In genomic region chr15:102119121-102119830, GRCm38 (mm10) we compare ENCODE assay signal across 23 mouse cellular contexts. TPM values are rescaled to one million over a fixed set of nuclear protein-coding genes. Genes with fewer than 3 reads are reported as not detected.
A peak's percentile ranks its signal among the peaks of the same experiment; 100 is the strongest.
DNase-seq lines count a peak whose midpoint lies in the region; ATAC-seq lines count a peak whose summit lies in the region.
"Had no signal": no experiment of that assay in that cellular context is flagged by ENCODE, and none has a peak within 500 bp of the region (broad histone marks: within the 10 kb centered on the region; RNA-seq: fewer than 3 reads in every experiment).

No protein-coding gene starts in this region.

- H3K27me3 ChIP-seq in forebrain, embryonic 15.5 days = no peaks in the 10 kb centered on the region
- H3K27me3 ChIP-seq in forebrain, embryonic 12.5 days = no peaks in the 10 kb centered on the region
- no peaks in the 10 kb centered on the region for H3K27me3 ChIP-seq in hindbrain, embryonic 13.5 days
- no peaks in the 10 kb centered on the region for H3K27me3 ChIP-seq in hindbrain, embryonic 16.5 days (replicated peaks; ENCODE audit: control insufficient read depth, insufficient read depth, low read length)
- H3K27me3 ChIP-seq in neural tube, embryonic 13.5 days = no peaks in the 10 kb centered on the region
- H3K27me3 ChIP-seq in neural tube, embryonic 15.5 days (replicated peaks) = no peaks in the 10 kb centered on the region
- H3K27me3 ChIP-seq: embryonic facial prominence, embryonic 13.5 days; heart, embryonic 15.5 days; limb, embryonic 13.5 days; midbrain, embryonic 12.5 days had no signal

- H3K4me2 ChIP-seq in forebrain, embryonic 15.5 days (replicated peaks) = no peak overlapping the region
- H3K4me2 ChIP-seq in forebrain, embryonic 12.5 days = no peak overlapping the region
- no peak overlapping the region for H3K4me2 ChIP-seq in hindbrain, embryonic 13.5 days
- no peak overlapping the region for H3K4me2 ChIP-seq in hindbrain, embryonic 16.5 days (ENCODE audit: low read length)
- H3K4me2 ChIP-seq in neural tube, embryonic 13.5 days = no peak overlapping the region
- H3K4me2 ChIP-seq in neural tube, embryonic 15.5 days = no peak overlapping the region
- H3K4me2 ChIP-seq: embryonic facial prominence, embryonic 13.5 days; heart, embryonic 15.5 days; limb, embryonic 13.5 days; lung, embryonic 14.5 days; midbrain, embryonic 12.5 days had no signal

- H3K36me3 ChIP-seq in forebrain, embryonic 15.5 days = peaks cover 34% of the 10 kb centered on the region
- peaks cover 68% of the 10 kb centered on the region for H3K36me3 ChIP-seq in forebrain, embryonic 12.5 days (replicated peaks)
- peaks cover 85% of the 10 kb centered on the region for H3K36me3 ChIP-seq in hindbrain, embryonic 13.5 days
- H3K36me3 ChIP-seq in hindbrain, embryonic 16.5 days (ENCODE audit: control insufficient read depth, insufficient read depth, low read length) = peaks cover 19% of the 10 kb centered on the region
- H3K36me3 ChIP-seq in neural tube, embryonic 13.5 days = peaks cover 82% of the 10 kb centered on the region
- H3K36me3 ChIP-seq in neural tube, embryonic 15.5 days = peaks cover 71% of the 10 kb centered on the region

- no peak overlapping the region for H3K4me3 ChIP-seq in forebrain, embryonic 15.5 days
- no peak overlapping the region for H3K4me3 ChIP-seq in forebrain, embryonic 12.5 days (replicated peaks)
- H3K4me3 ChIP-seq in hindbrain, embryonic 13.5 days = no peak overlapping the region
- H3K4me3 ChIP-seq in hindbrain, embryonic 16.5 days (ENCODE audit: low read length) = no peak overlapping the region
- no peak overlapping the region for H3K4me3 ChIP-seq in neural tube, embryonic 13.5 days
- H3K4me3 ChIP-seq in neural tube, embryonic 15.5 days (replicated peaks) = no peak overlapping the region
- H3K4me3 ChIP-seq: embryonic facial prominence, embryonic 13.5 days; heart, adult 2 months; heart, embryonic 15.5 days; limb, embryonic 13.5 days; midbrain, embryonic 12.5 days had no signal

- ATAC-seq in forebrain, embryonic 15.5 days (replicated peaks) = no peak
- no peak for ATAC-seq in forebrain, embryonic 12.5 days (ENCODE audit: low FRiP score)
- no peak for ATAC-seq in hindbrain, embryonic 13.5 days (ENCODE audit: low FRiP score)
- ATAC-seq in hindbrain, embryonic 16.5 days = no peak
- ATAC-seq in neural tube, embryonic 13.5 days (ENCODE audit: low read depth) = no peak
- ATAC-seq in neural tube, embryonic 15.5 days (ENCODE audit: low FRiP score) = no peak
- ATAC-seq: CD4-positive, CD25-positive, alpha-beta regulatory T cell, adult 4 months; inflammation-experienced regulatory T-cells, adult 6 months had no signal

- 0 out of 2 replicates have a peak overlapping the region, but pooled peaks have one; percentile 19 for H3K27ac ChIP-seq in forebrain, embryonic 15.5 days (replicated peaks)
- H3K27ac ChIP-seq in forebrain, embryonic 12.5 days = no peak overlapping the region
- 0 out of 2 replicates have a peak overlapping the region, but pooled peaks have one; percentile 55 for H3K27ac ChIP-seq in hindbrain, embryonic 13.5 days
- H3K27ac ChIP-seq in hindbrain, embryonic 16.5 days (ENCODE audit: low read depth, low read length) = no peak overlapping the region
- no peak overlapping the region for H3K27ac ChIP-seq in neural tube, embryonic 13.5 days (replicated peaks)
- H3K27ac ChIP-seq in neural tube, embryonic 15.5 days (replicated peaks) = no peak overlapping the region
- H3K27ac ChIP-seq: embryonic facial prominence, embryonic 13.5 days; heart, embryonic 15.5 days; limb, embryonic 13.5 days; liver, embryonic 14.5 days; midbrain, embryonic 12.5 days had no signal

- H3K4me1 ChIP-seq in forebrain, embryonic 15.5 days = peaks cover 39% of the 10 kb centered on the region
- peaks cover 6% of the 10 kb centered on the region; the same call in 1 of the 2 replicates for H3K4me1 ChIP-seq in forebrain, embryonic 12.5 days
- peaks cover 34% of the 10 kb centered on the region for H3K4me1 ChIP-seq in hindbrain, embryonic 13.5 days (replicated peaks)
- H3K4me1 ChIP-seq in hindbrain, embryonic 16.5 days (ENCODE audit: control insufficient read depth, insufficient read depth, low read depth, low read length) = peaks cover 18% of the 10 kb centered on the region
- H3K4me1 ChIP-seq in neural tube, embryonic 13.5 days (replicated peaks) = peaks cover 29% of the 10 kb centered on the region
- H3K4me1 ChIP-seq in neural tube, embryonic 15.5 days = peaks cover 24% of the 10 kb centered on the region
- H3K4me1 ChIP-seq: limb, embryonic 13.5 days; midbrain, embryonic 12.5 days had no signal

- H3K9me3 ChIP-seq in forebrain, embryonic 15.5 days = no peaks in the 10 kb centered on the region
- H3K9me3 ChIP-seq in forebrain, embryonic 12.5 days = no peaks in the 10 kb centered on the region
- H3K9me3 ChIP-seq in hindbrain, embryonic 13.5 days = no peaks in the 10 kb centered on the region
- H3K9me3 ChIP-seq in hindbrain, embryonic 16.5 days (ENCODE audit: control insufficient read depth, low read length) = no peaks in the 10 kb centered on the region
- no peaks in the 10 kb centered on the region for H3K9me3 ChIP-seq in neural tube, embryonic 13.5 days
- H3K9me3 ChIP-seq in neural tube, embryonic 15.5 days (replicated peaks) = no peaks in the 10 kb centered on the region
- H3K9me3 ChIP-seq: embryonic facial prominence, embryonic 13.5 days; heart, embryonic 15.5 days; limb, embryonic 13.5 days; midbrain, embryonic 12.5 days had no signal

- WGBS in forebrain, embryonic 15.5 days = 79% methylated on average over 8 of the region's 8 CpGs
- WGBS in forebrain, embryonic 12.5 days = 81% methylated on average over 8 of the region's 8 CpGs
- WGBS in hindbrain, embryonic 13.5 days = 79% methylated on average over 8 of the region's 8 CpGs
- WGBS in hindbrain, embryonic 16.5 days = 68% methylated on average over 8 of the region's 8 CpGs
- WGBS in neural tube, embryonic 13.5 days = 72% methylated on average over 8 of the region's 8 CpGs
- 79% methylated on average over 8 of the region's 8 CpGs for WGBS in neural tube, embryonic 15.5 days

- H3K9ac ChIP-seq in forebrain, embryonic 15.5 days (replicated peaks) = no peak overlapping the region
- H3K9ac ChIP-seq in forebrain, embryonic 12.5 days = no peak overlapping the region
- no peak overlapping the region; the same call in 1 of the 2 replicates for H3K9ac ChIP-seq in hindbrain, embryonic 13.5 days
- H3K9ac ChIP-seq in hindbrain, embryonic 16.5 days (ENCODE audit: low read depth, low read length) = no peak overlapping the region
- H3K9ac ChIP-seq in neural tube, embryonic 13.5 days = 0 out of 2 replicates have a peak overlapping the region, but pooled peaks have one; percentile 8
- no peak overlapping the region for H3K9ac ChIP-seq in neural tube, embryonic 15.5 days (replicated peaks)
- H3K9ac ChIP-seq: embryonic facial prominence, embryonic 13.5 days; heart, embryonic 15.5 days; limb, embryonic 13.5 days; liver, embryonic 14.5 days; lung, embryonic 14.5 days; midbrain, embryonic 12.5 days had no signal

- peak; percentile 34 for DNase-seq in cerebellum, adult 9-11 months
- no peak for DNase-seq in cerebellum, adult 8-10 months
- DNase-seq: adrenal gland, postnatal 25 days; gastrocnemius, postnatal 25 days; heart, postnatal 4 days; kidney, adult 9 months; kidney, postnatal 14 days; layer of hippocampus, postnatal 36 days; lung, embryonic 14.5 days had no signal

RNA-seq across cellular contexts. Expression of gene Spryd3, which starts 16.8 kb away (rescaled TPM):
- 38.2 and 42.9 TPM in 2 replicates for polyA plus RNA-seq in forebrain, embryonic 15.5 days (2015; fragmentation: Nextera tagmentation; extraction: Ambion mirVana)
- polyA plus RNA-seq in forebrain, embryonic 12.5 days (2016; fragmentation: Nextera tagmentation; extraction: Ambion mirVana) = 19.1 and 19.6 TPM in 2 replicates
- 50.8 and 57.4 TPM in 2 replicates for polyA plus RNA-seq in hindbrain, embryonic 13.5 days (2015; fragmentation: Nextera tagmentation; extraction: Ambion mirVana)
- 105 and 108 TPM in 2 replicates for polyA plus RNA-seq in hindbrain, embryonic 16.5 days (2015; fragmentation: Nextera tagmentation; extraction: Ambion mirVana)
- polyA plus RNA-seq in neural tube, embryonic 13.5 days (2015; fragmentation: Nextera tagmentation; extraction: Ambion mirVana) = 54.1 and 55.9 TPM in 2 replicates
- polyA plus RNA-seq in neural tube, embryonic 15.5 days (2015; fragmentation: Nextera tagmentation; extraction: Ambion mirVana) = 83.6 and 96.0 TPM in 2 replicates

RNA-seq across cellular contexts. Expression of gene Tns2, which starts 19.1 kb away (rescaled TPM):
- polyA plus RNA-seq in forebrain, embryonic 15.5 days (2015; fragmentation: Nextera tagmentation; extraction: Ambion mirVana) = 4.9 and 6.9 TPM in 2 replicates
- 7.9 and 8.2 TPM in 2 replicates for polyA plus RNA-seq in forebrain, embryonic 12.5 days (2016; fragmentation: Nextera tagmentation; extraction: Ambion mirVana)
- polyA plus RNA-seq in hindbrain, embryonic 13.5 days (2015; fragmentation: Nextera tagmentation; extraction: Ambion mirVana) = 8.3 and 9.3 TPM in 2 replicates
- polyA plus RNA-seq in hindbrain, embryonic 16.5 days (2015; fragmentation: Nextera tagmentation; extraction: Ambion mirVana) = 8.7 and 14.9 TPM in 2 replicates
- polyA plus RNA-seq in neural tube, embryonic 13.5 days (2015; fragmentation: Nextera tagmentation; extraction: Ambion mirVana) = 10.5 and 15.9 TPM in 2 replicates
- polyA plus RNA-seq in neural tube, embryonic 15.5 days (2015; fragmentation: Nextera tagmentation; extraction: Ambion mirVana) = 9.8 and 13.7 TPM in 2 replicates

RNA-seq across cellular contexts. Expression of gene Igfbp6, which starts 24.9 kb away (rescaled TPM):
- 1.2 and 1.4 TPM in 2 replicates for polyA plus RNA-seq in forebrain, embryonic 15.5 days (2015; fragmentation: Nextera tagmentation; extraction: Ambion mirVana)
- polyA plus RNA-seq in forebrain, embryonic 12.5 days (2016; fragmentation: Nextera tagmentation; extraction: Ambion mirVana) = 0.24 and 0.79 TPM in 2 replicates
- polyA plus RNA-seq in hindbrain, embryonic 13.5 days (2015; fragmentation: Nextera tagmentation; extraction: Ambion mirVana) = 0.49 and 1.2 TPM in 2 replicates
- polyA plus RNA-seq in hindbrain, embryonic 16.5 days (2015; fragmentation: Nextera tagmentation; extraction: Ambion mirVana) = 3.9 and 4.4 TPM in 2 replicates
- 0.36 and 1.2 TPM in 2 replicates for polyA plus RNA-seq in neural tube, embryonic 13.5 days (2015; fragmentation: Nextera tagmentation; extraction: Ambion mirVana)
- 3.2 and 3.5 TPM in 2 replicates for polyA plus RNA-seq in neural tube, embryonic 15.5 days (2015; fragmentation: Nextera tagmentation; extraction: Ambion mirVana)

RNA-seq across cellular contexts. Expression of gene Soat2, which starts 31.1 kb away (rescaled TPM):
- polyA plus RNA-seq in forebrain, embryonic 15.5 days (2015; fragmentation: Nextera tagmentation; extraction: Ambion mirVana) = not detected in 2 replicates
- 0.08 TPM in 1 of 2 replicates, not detected in the other for polyA plus RNA-seq in forebrain, embryonic 12.5 days (2016; fragmentation: Nextera tagmentation; extraction: Ambion mirVana)
- polyA plus RNA-seq in hindbrain, embryonic 13.5 days (2015; fragmentation: Nextera tagmentation; extraction: Ambion mirVana) = 0.14 TPM in 1 of 2 replicates, not detected in the other
- not detected in 2 replicates for polyA plus RNA-seq in hindbrain, embryonic 16.5 days (2015; fragmentation: Nextera tagmentation; extraction: Ambion mirVana)
- 0.11 TPM in 1 of 2 replicates, not detected in the other for polyA plus RNA-seq in neural tube, embryonic 13.5 days (2015; fragmentation: Nextera tagmentation; extraction: Ambion mirVana)
- 0.06 and 0.68 TPM in 2 replicates for polyA plus RNA-seq in neural tube, embryonic 15.5 days (2015; fragmentation: Nextera tagmentation; extraction: Ambion mirVana)
- polyA plus RNA-seq: embryonic facial prominence, embryonic 13.5 days had no signal

RNA-seq across cellular contexts. Expression of gene Eif4b, which starts 45.7 kb away (rescaled TPM):
- polyA plus RNA-seq in forebrain, embryonic 15.5 days (2015; fragmentation: Nextera tagmentation; extraction: Ambion mirVana) = 98.9 and 99.5 TPM in 2 replicates
- polyA plus RNA-seq in forebrain, embryonic 12.5 days (2016; fragmentation: Nextera tagmentation; extraction: Ambion mirVana) = 109 TPM in 2 replicates
- polyA plus RNA-seq in hindbrain, embryonic 13.5 days (2015; fragmentation: Nextera tagmentation; extraction: Ambion mirVana) = 82.3 and 82.9 TPM in 2 replicates
- 76.0 and 84.8 TPM in 2 replicates for polyA plus RNA-seq in hindbrain, embryonic 16.5 days (2015; fragmentation: Nextera tagmentation; extraction: Ambion mirVana)
- 81.2 and 90.3 TPM in 2 replicates for polyA plus RNA-seq in neural tube, embryonic 13.5 days (2015; fragmentation: Nextera tagmentation; extraction: Ambion mirVana)
- polyA plus RNA-seq in neural tube, embryonic 15.5 days (2015; fragmentation: Nextera tagmentation; extraction: Ambion mirVana) = 72.6 and 87.1 TPM in 2 replicates

Comparison
In these comparisons a context has a peak if more than half of its experiments do, and no peak if none do; other contexts are left out.
1. H3K27ac ChIP-seq: peak in forebrain, embryonic 15.5 days (single experiment) and hindbrain, embryonic 13.5 days (single experiment); none in forebrain, embryonic 12.5 days (single experiment), hindbrain, embryonic 16.5 days (single experiment), neural tube, embryonic 13.5 days (single experiment) and neural tube, embryonic 15.5 days (single experiment).